Mouse (Mus musculus) gastrocnemius, postnatal 25 days (tissue): ENCODE measurements around the gene Plac1. TPM values are rescaled to one million over a fixed set of nuclear protein-coding genes. Genes with fewer than 3 reads are reported as not detected.

ENCODE experiments used
- DNase-seq: peaks from one replicate; pipeline ENCODE4 v3.0.0; 2022
- long read RNA-seq, 2 experiments: library from polyadenylated mRNA; stranded (forward); transcript quantifications; one replicate each; pipeline ENCODE4 v2.0.0; 2021
- total RNA-seq, 2 experiments: library from RNA; stranded (reverse); gene quantifications; 1 replicate in 1 of 2; 2 replicates in 1 of 2; pipeline ENCODE4 v1.2.3; 2021

Plac1 gene
- not detected for total RNA-seq
- long read RNA-seq, experiment 1, result 0 reads
- long read RNA-seq, experiment 2, result 0 reads

DNA sequence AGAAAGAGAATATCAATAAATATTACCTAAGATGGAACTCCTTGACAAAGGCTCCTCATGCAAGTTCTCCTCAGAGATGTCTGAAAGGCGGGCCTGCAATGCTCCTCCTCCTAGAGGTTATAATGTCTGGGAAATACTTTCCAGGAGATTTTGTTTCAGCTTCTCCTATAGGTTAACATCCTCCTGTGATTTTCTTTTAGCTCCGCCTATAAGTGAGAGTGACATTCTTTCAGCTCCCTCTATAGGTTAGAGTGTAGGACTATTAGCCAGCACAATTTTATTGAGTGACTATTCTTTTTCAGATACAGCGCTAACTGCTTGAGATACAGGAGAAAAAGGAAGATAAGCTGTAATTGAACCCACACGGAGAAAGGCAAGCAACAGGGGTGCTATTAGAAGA lies at the start of gene Plac1:
Gene Plac1, minus strand, starts transcription at position 101 of the 400 bp plus-strand sequence.
- no peak for DNase-seq

GRCm38 (mm10) chrX:53287924-53288323 lies 48.0 kb upstream of the Plac1 start:
- DNase-seq, result no peak

DNA sequence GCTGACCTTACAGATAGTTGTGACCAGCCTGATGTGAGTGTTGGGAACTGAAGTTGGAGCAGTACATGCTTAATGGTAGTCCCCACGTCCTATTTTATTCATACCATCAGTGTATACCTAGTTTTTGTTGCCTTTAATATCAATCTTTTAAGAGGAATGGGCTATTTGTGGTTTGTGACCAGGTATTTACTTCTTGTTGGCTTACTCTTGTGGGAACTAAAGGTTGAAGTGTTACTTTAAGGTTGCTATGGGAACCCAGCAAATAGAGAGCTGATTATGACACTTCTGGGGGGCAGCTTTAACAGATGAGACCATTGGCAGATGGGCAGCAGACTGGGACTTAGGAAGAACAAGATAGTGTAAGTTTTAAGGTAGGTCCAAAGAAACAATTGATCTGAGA lies 33.2 kb upstream of the Plac1 start, which contains the start of gene Fam122c:
Gene Fam122c, plus strand, starts transcription at position 301 of the 400 bp plus-strand sequence.
- DNase-seq, result no peak

DNA sequence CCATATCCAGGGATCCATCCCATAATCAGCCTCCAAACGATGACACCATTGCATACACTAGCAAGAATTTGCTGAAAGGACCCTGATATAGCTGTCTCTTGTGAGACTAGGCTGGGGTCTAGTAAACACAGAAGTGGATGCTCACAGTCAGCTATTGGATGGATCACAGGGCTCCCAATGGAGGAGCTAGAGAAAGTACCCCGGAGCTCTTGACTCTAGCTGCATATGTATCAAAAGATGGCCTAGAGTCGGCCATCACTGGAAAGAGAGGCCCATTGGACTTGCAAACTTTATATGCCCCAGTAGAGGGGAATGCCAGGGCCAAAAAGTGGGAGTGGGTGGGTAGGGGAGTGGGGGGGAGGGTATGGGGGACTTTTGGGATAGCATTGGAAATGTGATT lies 31.7 kb upstream of the Plac1 start:
- DNase-seq, result peak; percentile 16

DNA sequence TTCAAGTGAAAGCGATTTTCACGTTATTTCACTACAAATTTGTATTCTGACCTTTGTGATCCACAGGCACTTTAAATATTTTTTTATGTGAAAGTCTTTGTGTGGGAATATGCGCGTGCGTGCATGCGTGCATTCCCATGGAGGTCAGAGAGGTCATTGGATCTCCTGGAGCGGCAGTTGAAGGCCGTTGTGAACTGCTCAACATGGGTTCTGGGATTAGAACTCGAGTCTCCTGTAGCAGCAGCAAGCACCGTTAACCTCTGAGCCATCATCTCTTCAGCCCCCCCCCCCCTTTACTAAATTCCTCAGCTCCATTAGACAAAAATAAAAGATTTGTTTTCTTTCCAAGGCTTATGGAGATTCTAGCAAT lies 30.1 kb upstream of the Plac1 start:
- no peak for DNase-seq

- DNase-seq, result peak; percentile 86
Observed at GRCm38 (mm10) chrX:53269289-53270062, 29.6 kb upstream of the Plac1 start, which contains the start of gene Fam122b. Gene Fam122b (minus strand): TSS chrX:53269805.

- peak; percentile 54 for DNase-seq
Observed at GRCm38 (mm10) chrX:53268856-53269255, 28.9 kb upstream of the Plac1 start.

- no peak for DNase-seq
Observed at GRCm38 (mm10) chrX:53266186-53266585, 26.3 kb upstream of the Plac1 start.

- no peak for DNase-seq
Observed at GRCm38 (mm10) chrX:53255195-53255594, 15.3 kb upstream of the Plac1 start.

GRCm38 (mm10) chrX:53237971-53238370 lies 1.9 kb downstream of the Plac1 start:
- no peak for DNase-seq

- DNase-seq, result no peak
Observed at GRCm38 (mm10) chrX:53236404-53236803, 3.5 kb downstream of the Plac1 start.

GRCm38 (mm10) chrX:53233689-53234088 lies 6.2 kb downstream of the Plac1 start:
- DNase-seq, result no peak

- DNase-seq, result peak; percentile 23
Observed at GRCm38 (mm10) chrX:53231965-53232364, 7.9 kb downstream of the Plac1 start.

DNA sequence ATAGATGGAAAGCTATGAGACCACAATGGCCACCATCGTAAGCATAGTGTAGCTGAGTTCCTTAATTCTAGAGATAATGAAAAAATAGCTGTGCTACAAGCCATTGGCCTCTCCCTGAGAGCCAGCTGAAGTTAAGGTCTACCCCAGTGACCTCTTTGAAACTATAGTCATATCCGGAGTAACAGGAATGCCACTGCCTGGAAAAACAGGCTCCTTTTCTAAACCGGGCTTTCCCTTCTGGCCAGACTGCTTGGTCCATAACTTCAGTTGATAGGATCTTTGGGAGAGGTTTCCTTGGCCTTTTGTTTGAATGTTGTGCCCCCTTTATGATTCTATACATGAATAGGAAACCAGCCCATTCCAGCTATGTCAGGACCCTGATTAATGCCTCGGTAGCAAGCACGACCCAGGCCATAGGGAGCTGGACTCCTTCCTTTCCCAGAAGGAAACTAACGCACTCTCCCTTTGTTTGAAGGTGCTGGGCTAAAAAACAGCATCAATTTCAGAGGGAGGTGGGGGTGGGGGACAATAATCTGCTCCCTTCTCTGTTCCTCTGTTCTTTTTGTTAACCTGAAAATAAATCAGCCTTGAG lies 15.5 kb downstream of the Plac1 start:
- DNase-seq, result no peak

- peak; percentile 53 for DNase-seq
Observed at GRCm38 (mm10) chrX:53220855-53221254, 19.1 kb downstream of the Plac1 start.

DNA sequence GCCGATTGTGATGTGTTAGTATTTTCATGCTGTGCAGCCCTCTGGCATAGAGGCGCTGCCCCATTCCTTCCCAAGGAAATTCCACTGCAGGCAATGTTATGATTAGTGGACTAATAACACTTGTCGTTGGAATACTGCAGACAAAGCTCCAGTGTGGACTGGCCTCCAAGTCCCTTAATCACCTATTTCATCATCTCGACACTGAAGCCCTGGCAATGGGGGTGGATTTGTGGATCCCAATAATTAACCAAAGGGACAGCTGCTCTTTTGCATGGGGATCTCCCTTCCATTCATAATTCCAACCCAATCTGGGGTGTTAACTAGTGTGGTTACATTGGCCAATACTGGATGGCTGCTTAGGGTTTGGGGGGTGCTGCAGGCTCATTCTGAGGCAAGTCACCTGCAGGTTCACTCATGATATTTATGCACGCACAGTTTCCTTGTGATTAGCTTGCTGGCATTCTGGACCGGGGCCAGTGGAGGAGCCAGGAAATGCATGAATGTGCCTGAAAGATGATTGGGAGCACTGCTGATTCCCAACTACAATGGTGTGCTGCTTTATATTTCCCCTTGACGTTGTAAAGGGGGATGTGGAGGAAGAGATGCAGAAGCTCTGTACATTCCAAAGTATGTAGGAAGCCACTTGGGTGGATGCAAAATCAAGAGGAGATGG lies 25.2 kb downstream of the Plac1 start:
- DNase-seq, result peak; percentile 44

DNA sequence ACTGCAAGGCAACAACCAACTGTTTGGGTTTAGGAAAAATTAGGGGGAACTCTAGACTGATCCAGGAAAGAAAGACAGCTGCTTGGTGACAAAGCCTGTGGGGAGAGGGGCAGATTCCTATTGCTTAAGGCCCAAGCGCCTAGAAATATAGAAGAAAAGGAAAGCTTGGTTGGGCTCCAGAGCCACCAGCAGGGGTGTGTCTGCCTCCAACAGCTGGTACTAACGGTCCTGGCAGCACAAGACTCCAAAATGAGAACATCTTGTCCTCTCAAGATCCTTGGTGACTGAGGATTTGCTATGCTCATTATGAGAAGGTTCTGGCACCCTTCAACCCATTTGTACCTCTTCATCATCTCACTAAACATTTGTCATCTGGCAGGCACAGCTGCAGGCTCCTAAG lies 26.1 kb downstream of the Plac1 start:
- peak; percentile 23 for DNase-seq

GRCm38 (mm10) chrX:53212485-53212884 lies 27.4 kb downstream of the Plac1 start:
- DNase-seq, result no peak

GRCm38 (mm10) chrX:53211756-53212483 lies 28.0 kb downstream of the Plac1 start:
- DNase-seq, result peak; percentile 73

- no peak for DNase-seq
Observed at GRCm38 (mm10) chrX:53209431-53209830, 30.5 kb downstream of the Plac1 start.

- no peak for DNase-seq
Observed at GRCm38 (mm10) chrX:53204690-53205311, 35.1 kb downstream of the Plac1 start.

GRCm38 (mm10) chrX:53201616-53202015 lies 38.3 kb downstream of the Plac1 start:
- no peak for DNase-seq
